Mouse (Mus musculus) myocyte (in vitro differentiated cells): ENCODE results near the gene Ace2.

Experiments used
- CEBPB ChIP-seq: IDR thresholded peaks from 2 replicates; pipeline ENCODE4 v1.6.1; 2011; ENCODE audit warnings: mild to moderate bottlenecking, moderate library complexity; ENCODE audit not compliant: poor library complexity, insufficient read depth, severe bottlenecking
- E2F4 ChIP-seq: IDR thresholded peaks from one replicate; pipeline ENCODE4 v1.6.1; 2011; ENCODE audit warnings: mild to moderate bottlenecking, control low read depth, moderate library complexity; ENCODE audit not compliant: insufficient read depth
- MAX ChIP-seq: IDR thresholded peaks from one replicate; pipeline ENCODE4 v1.6.1; 2011; ENCODE audit warnings: low read depth, mild to moderate bottlenecking, control low read depth
- MYOG ChIP-seq, 3 experiments: IDR thresholded peaks; one replicate each; pipeline ENCODE4 v1.6.1; 2011; ENCODE audit warnings: control low read depth in 2 of 3, low read depth in 2 of 3, mild to moderate bottlenecking in 2 of 3; ENCODE audit not compliant: insufficient read length in 2 of 3, control insufficient read depth in 1 of 3, insufficient read depth in 1 of 3
- POLR2A ChIP-seq: IDR thresholded peaks from one replicate; pipeline ENCODE4 v1.6.1; 2011; ENCODE audit warnings: low read depth, mild to moderate bottlenecking, control low read depth, moderate library complexity; ENCODE audit not compliant: insufficient read length
- POLR2AphosphoS2 ChIP-seq: IDR thresholded peaks from one replicate; pipeline ENCODE4 v1.6.1; 2011; ENCODE audit warnings: low read depth, control low read depth; ENCODE audit not compliant: insufficient read length
- TCF12 ChIP-seq: IDR thresholded peaks from one replicate; pipeline ENCODE4 v1.6.1; 2011; ENCODE audit warnings: mild to moderate bottlenecking, control low read depth; ENCODE audit not compliant: poor library complexity, insufficient read depth, severe bottlenecking
- USF1 ChIP-seq: IDR thresholded peaks from one replicate; pipeline ENCODE4 v1.6.1; 2011; ENCODE audit warnings: low read depth, mild to moderate bottlenecking, control low read depth, moderate library complexity

DNA sequence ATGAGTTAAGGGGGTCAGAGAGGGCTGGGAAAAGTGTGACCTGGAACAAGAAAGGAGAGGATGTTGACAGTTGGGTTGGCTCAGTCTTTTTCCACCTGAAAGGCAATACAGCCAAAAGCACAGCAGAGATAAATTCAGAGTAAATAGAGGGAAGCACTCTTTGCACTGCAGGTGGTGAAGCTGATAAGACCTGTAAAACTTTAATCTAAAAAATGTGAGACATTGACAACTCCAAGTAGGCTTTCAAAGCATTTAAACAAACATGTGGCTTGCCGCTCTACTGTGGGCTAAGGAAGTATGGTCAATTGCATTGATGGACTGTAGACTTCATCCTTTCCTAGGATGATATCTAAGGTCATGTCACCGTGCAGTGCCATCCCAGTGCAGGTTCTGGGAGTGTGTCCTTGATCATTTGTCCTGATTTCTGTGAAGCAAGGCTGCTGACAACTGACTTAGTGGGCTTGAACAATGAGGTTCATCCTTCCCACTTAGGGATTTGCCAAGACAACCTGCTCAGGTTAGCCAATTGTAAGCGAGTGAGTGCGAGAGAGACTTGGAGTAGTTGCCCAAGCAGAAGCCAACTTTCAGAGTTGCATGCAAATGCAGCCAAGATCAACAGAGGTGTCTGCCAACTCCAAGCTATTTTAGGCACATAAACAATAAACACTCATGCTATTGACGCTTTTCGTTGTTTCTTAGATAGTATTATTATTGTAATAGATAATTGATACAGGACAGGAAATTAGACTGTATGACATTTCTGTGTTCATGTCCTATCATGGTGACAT is 6.5 kb downstream of the Ace2 start:
- no peak for TF ChIP-seq POLR2A
- TF ChIP-seq E2F4: no peak
- no peak for TF ChIP-seq MAX
- TF ChIP-seq USF1: no peak
- no peak for TF ChIP-seq CEBPB
- TF ChIP-seq POLR2AphosphoS2: no peak
- no peak for TF ChIP-seq MYOG (IDR thresholded peaks at IDR 0.05; ENCODE audit: control insufficient read depth in 1 of 3, insufficient read depth in 1 of 3, insufficient read length in 2 of 3, low read depth in 2 of 3)
- no peak for TF ChIP-seq TCF12
